Mouse (Mus musculus): ENCODE results near the gene Gm45234.

- TF ChIP-seq MAFK (IDR thresholded peaks at IDR 0.05; ENCODE audit: insufficient read depth, low read depth, low read length) (no peak), ZC3H11A (IDR thresholded peaks at IDR 0.05; ENCODE audit: borderline replicate concordance, low read depth, low read length) (no peak), ZNF384 (IDR thresholded peaks at IDR 0.05; ENCODE audit: low read depth, low read length) (no peak), CHD2 (IDR thresholded peaks at IDR 0.05; ENCODE audit: low read depth, low read length) (no peak)
These were observed 12.8 kb downstream of the Gm45234 start for GRCm38 (mm10) chr6:124742839-124743514.

All from ES-E14 (cell line).